Mouse (Mus musculus): ENCODE results near the gene Olfr93. TPM values are rescaled to one million over a fixed set of nuclear protein-coding genes. Genes with fewer than 3 reads are reported as not detected.
"Not testable (repeated sequence)": the region's sequence is repeated elsewhere in the genome, so short reads cannot be mapped to it uniquely, and the experiment has no call there.

Gene Olfr93
- polyA plus RNA-seq, 2 experiments, result not detected

DNA sequence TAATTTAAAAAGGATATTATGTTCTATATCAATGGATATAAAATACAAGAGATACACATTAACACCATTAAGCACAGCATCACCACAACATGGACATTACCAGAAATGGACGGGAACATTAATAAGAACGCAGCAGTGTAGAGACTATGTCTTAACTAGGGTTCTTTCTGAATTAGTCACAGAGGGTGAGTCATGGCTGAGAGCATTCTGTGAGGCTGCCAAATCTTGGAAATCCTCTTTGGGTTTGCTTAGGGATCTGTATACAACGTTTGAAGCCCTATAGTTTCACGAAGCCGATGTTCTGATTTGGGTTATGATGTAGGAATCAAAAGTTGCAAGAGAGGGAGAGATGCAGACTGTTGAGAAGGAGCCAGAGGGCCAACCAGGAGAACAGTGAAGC lies 33.5 kb upstream of the Olfr93 start:
- no peak for TF ChIP-seq CTCF (IDR thresholded peaks at IDR 0.05; ENCODE audit: low read depth)
- TF ChIP-seq EP300 (IDR thresholded peaks at IDR 0.05; ENCODE audit: low read depth), result no peak
- no peak for ATAC-seq (ENCODE audit: insufficient read depth)
- WGBS (ENCODE audit: insufficient replicate concordance), result 61% methylated on average over 5 of the region's 5 CpGs

GRCm38 (mm10) chr17:37193656-37194055 lies 32.4 kb upstream of the Olfr93 start, which contains the start of gene Ubd:
Gene Ubd (plus strand): TSS chr17:37193892.
- ATAC-seq (ENCODE audit: insufficient read depth) (no peak), DNase-seq (ENCODE audit: low read depth in 3 of 3, low spot score in 3 of 3) (no peak)
- no peak within 1 kb of the TSS for H3K27ac ChIP-seq
- H3K4me3 ChIP-seq (ENCODE audit: insufficient read depth in 1 of 2, low read depth in 2 of 2, low read length in 2 of 2), result no peak within 1 kb of the TSS
- no peak within 1 kb of the TSS for H3K4me2 ChIP-seq (ENCODE audit: low read depth)
- H3K36me3 ChIP-seq (replicated peaks; ENCODE audit: control insufficient read depth, insufficient read depth, low read depth), result no peaks in the 10 kb centered on the region
- H3K9me3 ChIP-seq (ENCODE audit: control insufficient read depth, low read length), result no peaks in the 10 kb centered on the region
- TF ChIP-seq EP300 (IDR thresholded peaks at IDR 0.05; ENCODE audit: low read depth) (no peak), CTCF (IDR thresholded peaks at IDR 0.05; ENCODE audit: low read depth) (no peak)
- 34% methylated on average over 2 of the region's 2 CpGs for WGBS (ENCODE audit: insufficient replicate concordance)
- H3K9ac ChIP-seq (replicated peaks), result no peak within 1 kb of the TSS
- no peaks in the 10 kb centered on the region for H3K4me1 ChIP-seq (replicated peaks; ENCODE audit: control insufficient read depth in 2 of 2, insufficient read depth in 2 of 2, low read length in 1 of 2)
- peaks cover 22% of the 10 kb centered on the region for H3K27me3 ChIP-seq (ENCODE audit: control insufficient read depth, insufficient read depth, low read length)

More for the DNA sequence above, 33.5 kb upstream of the Olfr93 start:
- H3K4me3 ChIP-seq (ENCODE audit: insufficient read depth in 1 of 2, low read depth in 2 of 2, low read length in 2 of 2), result no peak overlapping the region
- no peak overlapping the region for H3K4me2 ChIP-seq (ENCODE audit: low read depth)
- H3K27me3 ChIP-seq (ENCODE audit: control insufficient read depth, insufficient read depth, low read length), result peaks cover 22% of the 10 kb centered on the region
- no peaks in the 10 kb centered on the region for H3K36me3 ChIP-seq (replicated peaks; ENCODE audit: control insufficient read depth, insufficient read depth, low read depth)
- no peak overlapping the region for H3K27ac ChIP-seq
- no peak for DNase-seq (ENCODE audit: low read depth in 3 of 3, low spot score in 3 of 3)
- no peaks in the 10 kb centered on the region for H3K4me1 ChIP-seq (replicated peaks; ENCODE audit: control insufficient read depth in 2 of 2, insufficient read depth in 2 of 2, low read length in 1 of 2)
- no peak overlapping the region for H3K9ac ChIP-seq (replicated peaks)
- no peaks in the 10 kb centered on the region for H3K9me3 ChIP-seq (ENCODE audit: control insufficient read depth, low read length)

DNA sequence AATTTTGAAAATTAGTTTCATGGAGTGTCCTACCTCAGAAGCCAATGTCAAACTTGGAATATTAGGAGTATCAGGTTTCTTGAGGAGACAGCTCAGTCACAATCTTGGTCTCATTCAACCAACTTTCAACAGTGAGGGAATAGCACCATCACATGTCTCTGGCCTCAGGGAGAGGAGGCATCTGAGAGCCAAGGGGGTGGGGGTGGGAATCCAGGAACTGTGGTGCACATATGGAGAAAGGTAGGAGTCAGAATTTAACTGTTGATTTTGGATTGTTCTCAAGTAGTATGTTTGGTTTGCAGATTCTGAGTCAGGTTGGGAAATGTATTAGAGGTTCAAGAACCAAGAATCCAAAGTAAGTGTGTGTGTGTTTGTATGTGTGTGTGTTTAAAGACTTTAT lies 31.7 kb upstream of the Olfr93 start:
- H3K27ac ChIP-seq, result no peak overlapping the region
- no peak overlapping the region for H3K9ac ChIP-seq (replicated peaks)
- H3K36me3 ChIP-seq (replicated peaks; ENCODE audit: control insufficient read depth, insufficient read depth, low read depth), result no peaks in the 10 kb centered on the region
- TF ChIP-seq EP300 (IDR thresholded peaks at IDR 0.05; ENCODE audit: low read depth), result no peak
- TF ChIP-seq CTCF (IDR thresholded peaks at IDR 0.05; ENCODE audit: low read depth), result no peak
- ATAC-seq (ENCODE audit: insufficient read depth), result no peak
- no peaks in the 10 kb centered on the region for H3K9me3 ChIP-seq (ENCODE audit: control insufficient read depth, low read length)
- H3K4me3 ChIP-seq (ENCODE audit: insufficient read depth in 1 of 2, low read depth in 2 of 2, low read length in 2 of 2), result no peak overlapping the region
- DNase-seq (ENCODE audit: low read depth in 3 of 3, low spot score in 3 of 3), result no peak
- no peak overlapping the region for H3K4me2 ChIP-seq (ENCODE audit: low read depth)
- peaks cover 20% of the 10 kb centered on the region for H3K27me3 ChIP-seq (ENCODE audit: control insufficient read depth, insufficient read depth, low read length)
- H3K4me1 ChIP-seq (replicated peaks; ENCODE audit: control insufficient read depth in 2 of 2, insufficient read depth in 2 of 2, low read length in 1 of 2), result no peaks in the 10 kb centered on the region

DNA sequence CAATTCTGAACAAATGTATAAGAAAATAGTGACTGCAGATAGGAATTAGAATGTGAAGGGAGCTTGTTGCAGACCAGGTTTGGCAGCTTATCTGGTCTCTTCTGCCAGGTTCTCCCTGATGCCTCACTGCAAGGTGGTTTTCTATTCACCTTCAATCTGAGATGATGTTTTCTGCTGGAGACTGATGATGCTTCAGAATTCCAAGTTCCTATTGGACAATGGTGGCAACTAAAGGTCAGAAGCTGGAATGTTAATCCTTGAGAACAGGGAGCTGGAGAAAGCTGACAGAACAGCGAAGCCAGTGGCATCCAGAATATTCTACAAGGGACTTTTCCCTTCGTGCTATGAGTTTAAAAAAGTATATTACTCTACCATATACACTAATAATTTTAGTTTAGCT lies 29.4 kb upstream of the Olfr93 start:
- 29% methylated on average over 2 of the region's 2 CpGs for WGBS (ENCODE audit: insufficient replicate concordance)
- Histone ChIP-seq H3K36me3 (replicated peaks; ENCODE audit: control insufficient read depth, insufficient read depth, low read depth) (no peaks in the 10 kb centered on the region), H3K9me3 (ENCODE audit: control insufficient read depth, low read length) (no peaks in the 10 kb centered on the region), H3K27ac (no peak overlapping the region), H3K4me3 (ENCODE audit: insufficient read depth in 1 of 2, low read depth in 2 of 2, low read length in 2 of 2) (no peak overlapping the region), H3K4me2 (ENCODE audit: low read depth) (no peak overlapping the region), H3K4me1 (replicated peaks; ENCODE audit: control insufficient read depth in 2 of 2, insufficient read depth in 2 of 2, low read length in 1 of 2) (no peaks in the 10 kb centered on the region), H3K9ac (replicated peaks) (no peak overlapping the region), H3K27me3 (ENCODE audit: control insufficient read depth, insufficient read depth, low read length) (no peaks in the 10 kb centered on the region)
- ATAC-seq (ENCODE audit: insufficient read depth), result no peak
- no peak for DNase-seq (ENCODE audit: low read depth in 3 of 3, low spot score in 3 of 3)
- no peak for TF ChIP-seq CTCF (IDR thresholded peaks at IDR 0.05; ENCODE audit: low read depth)
- TF ChIP-seq EP300 (IDR thresholded peaks at IDR 0.05; ENCODE audit: low read depth), result no peak

DNA sequence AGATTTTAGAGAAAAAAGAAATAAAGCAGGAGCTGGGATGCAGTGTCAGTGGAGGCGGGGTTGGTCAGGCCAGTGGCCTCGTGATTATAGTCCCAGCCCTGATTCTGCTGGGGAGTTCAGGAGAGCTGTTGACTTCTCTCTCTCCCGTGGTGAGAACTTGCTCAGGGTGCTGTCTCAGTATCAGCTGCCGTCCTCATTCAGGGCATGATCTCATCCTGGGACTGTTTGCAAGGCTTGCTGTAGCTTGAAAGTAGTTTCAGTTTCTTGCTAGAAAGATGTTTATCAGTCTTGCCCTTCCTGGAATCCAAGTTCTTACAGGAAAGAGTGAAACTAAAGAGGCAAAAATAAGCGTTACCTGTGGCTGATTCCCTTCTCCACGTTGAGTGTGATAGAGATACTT lies 24.2 kb upstream of the Olfr93 start:
- Histone ChIP-seq H3K36me3 (replicated peaks; ENCODE audit: control insufficient read depth, insufficient read depth, low read depth) (no peaks in the 10 kb centered on the region), H3K4me1 (replicated peaks; ENCODE audit: control insufficient read depth in 2 of 2, insufficient read depth in 2 of 2, low read length in 1 of 2) (no peaks in the 10 kb centered on the region), H3K9ac (replicated peaks) (no peak overlapping the region), H3K4me2 (ENCODE audit: low read depth) (no peak overlapping the region), H3K27ac (no peak overlapping the region), H3K4me3 (ENCODE audit: insufficient read depth in 1 of 2, low read depth in 2 of 2, low read length in 2 of 2) (no peak overlapping the region), H3K9me3 (ENCODE audit: control insufficient read depth, low read length) (no peaks in the 10 kb centered on the region), H3K27me3 (ENCODE audit: control insufficient read depth, insufficient read depth, low read length) (no peaks in the 10 kb centered on the region)
- ATAC-seq (ENCODE audit: insufficient read depth), result no peak
- no peak for TF ChIP-seq EP300 (IDR thresholded peaks at IDR 0.05; ENCODE audit: low read depth)
- no peak for TF ChIP-seq CTCF (IDR thresholded peaks at IDR 0.05; ENCODE audit: low read depth)
- WGBS (ENCODE audit: insufficient replicate concordance), result 21% methylated on average over 6 of the region's 6 CpGs
- DNase-seq (ENCODE audit: low read depth in 3 of 3, low spot score in 3 of 3), result no peak

GRCm38 (mm10) chr17:37131366-37131765 lies 29.9 kb downstream of the Olfr93 start:
- WGBS (ENCODE audit: insufficient replicate concordance), result 26% methylated on average over 4 of the region's 4 CpGs
- H3K27me3 ChIP-seq (ENCODE audit: control insufficient read depth, insufficient read depth, low read length); H3K9ac ChIP-seq (replicated peaks); H3K4me2 ChIP-seq (ENCODE audit: low read depth); H3K4me1 ChIP-seq (replicated peaks; ENCODE audit: control insufficient read depth in 2 of 2, insufficient read depth in 2 of 2, low read length in 1 of 2); H3K4me3 ChIP-seq (ENCODE audit: insufficient read depth in 1 of 2, low read depth in 2 of 2, low read length in 2 of 2); ATAC-seq (ENCODE audit: insufficient read depth); H3K9me3 ChIP-seq (ENCODE audit: control insufficient read depth, low read length); DNase-seq (ENCODE audit: low read depth in 3 of 3, low spot score in 3 of 3); H3K36me3 ChIP-seq (replicated peaks; ENCODE audit: control insufficient read depth, insufficient read depth, low read depth); H3K27ac ChIP-seq: not testable (repeated sequence)
